Mouse (Mus musculus) cerebral cortex, adult 2 months (tissue): ENCODE results near the gene Ptprm.

Source experiments
- WGBS: fragments of 180-500 bp; shearing (Covaris S2); methylation state at CpG from one replicate; pipeline ENCODE4 v1.1.7; 2018; 5-methylcytosine and 5-hydroxymethylcytosine counted together

The Ptprm gene

DNA sequence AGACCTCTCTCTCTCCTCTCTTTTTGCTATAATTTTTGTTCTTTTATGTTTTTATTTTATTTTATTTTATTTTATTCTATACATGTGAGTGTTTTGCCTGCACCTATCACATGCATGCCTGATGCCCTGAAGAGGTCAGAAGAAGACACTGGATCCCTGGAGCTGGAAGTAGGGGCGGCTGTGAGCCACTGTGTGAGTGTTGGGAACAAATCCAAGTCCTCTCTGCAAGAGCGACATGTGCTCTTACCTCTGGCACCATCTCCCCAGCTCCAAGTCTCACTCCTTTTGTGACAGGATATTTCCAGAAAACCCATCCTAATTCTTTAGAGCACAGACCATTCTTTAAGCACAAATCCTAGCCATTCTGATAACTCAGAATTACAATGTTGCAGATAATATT is 372.6 kb downstream of the Ptprm start:
- 57% methylated on average over 2 of the region's 2 CpGs for WGBS

DNA sequence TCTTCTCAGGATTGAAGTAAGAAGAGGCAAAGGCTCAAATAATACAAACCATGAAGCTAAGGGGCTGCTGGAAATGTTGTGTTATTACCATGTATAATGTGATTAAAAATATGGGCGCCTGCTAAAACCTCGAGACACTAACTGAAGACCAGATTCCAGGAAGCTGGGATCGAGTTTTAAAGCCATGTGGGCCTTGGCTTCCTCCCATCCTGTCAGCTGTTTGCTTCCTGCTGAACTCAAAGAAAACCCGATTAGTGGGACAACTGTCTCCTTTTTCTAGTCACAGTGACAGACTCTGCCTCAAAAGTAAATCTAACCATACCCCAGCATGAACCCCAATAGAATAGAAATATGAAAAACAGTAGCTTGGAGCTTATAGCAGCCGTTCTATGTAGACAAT is 374.3 kb downstream of the Ptprm start:
- WGBS: 66% methylated on average over 5 of the region's 5 CpGs

- 91% methylated on average over 5 of the region's 5 CpGs for WGBS
These were observed 377.8 kb downstream of the Ptprm start for GRCm38 (mm10) chr17:66976490-66976889.

DNA sequence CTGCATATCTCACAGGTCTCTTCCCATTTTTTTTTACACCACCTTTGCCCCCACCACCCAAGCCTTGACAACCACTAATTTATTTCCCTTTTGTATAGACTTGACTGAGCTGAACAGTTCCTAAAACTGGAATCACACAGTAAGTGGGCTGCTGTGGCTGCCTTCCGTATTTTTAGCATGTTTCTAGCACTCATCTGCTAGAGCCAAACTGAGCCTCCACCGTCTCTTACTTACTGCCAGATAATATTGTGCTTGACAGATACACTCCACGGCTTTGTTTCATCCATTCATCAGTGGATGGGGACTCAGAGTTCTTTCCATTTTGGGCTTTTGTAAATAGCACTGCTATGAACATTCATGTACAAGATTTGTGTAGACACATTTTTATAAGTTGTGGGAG is 381.3 kb downstream of the Ptprm start:
- WGBS: 32% methylated on average over 3 of the region's 3 CpGs

DNA sequence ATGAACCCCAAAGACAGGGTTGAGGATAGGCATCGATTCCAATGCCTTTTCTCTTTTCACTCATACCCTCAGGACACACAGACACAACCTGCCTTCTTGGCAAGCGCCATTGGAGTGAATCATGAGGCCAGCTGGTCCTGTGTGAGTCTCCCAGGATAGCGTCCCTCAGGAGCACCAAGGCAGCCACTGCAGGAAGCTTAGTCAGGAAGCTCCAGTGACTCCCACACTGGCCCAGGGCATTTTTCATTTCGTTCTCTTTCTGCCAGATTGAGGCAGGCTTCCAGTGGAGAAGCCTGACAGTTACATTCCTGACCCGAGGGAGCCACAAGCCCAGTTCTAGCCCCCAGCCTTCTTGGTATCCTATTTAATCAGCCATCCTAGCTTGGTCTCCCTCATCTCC is 393.3 kb downstream of the Ptprm start:
- WGBS: 57% methylated on average over 5 of the region's 5 CpGs

GRCm38 (mm10) chr17:66960557-66960956 is 393.7 kb downstream of the Ptprm start:
- 84% methylated on average over 6 of the region's 6 CpGs for WGBS

- 100% methylated on average over 2 of the region's 2 CpGs for WGBS
These were observed 394.4 kb downstream of the Ptprm start for GRCm38 (mm10) chr17:66959815-66960214.

- WGBS: 91% methylated on average over 2 of the region's 2 CpGs
These were observed 395.5 kb downstream of the Ptprm start for GRCm38 (mm10) chr17:66958766-66959165.

GRCm38 (mm10) chr17:66944498-66944897 is 409.8 kb downstream of the Ptprm start:
- 58% methylated on average over 4 of the region's 4 CpGs for WGBS

DNA sequence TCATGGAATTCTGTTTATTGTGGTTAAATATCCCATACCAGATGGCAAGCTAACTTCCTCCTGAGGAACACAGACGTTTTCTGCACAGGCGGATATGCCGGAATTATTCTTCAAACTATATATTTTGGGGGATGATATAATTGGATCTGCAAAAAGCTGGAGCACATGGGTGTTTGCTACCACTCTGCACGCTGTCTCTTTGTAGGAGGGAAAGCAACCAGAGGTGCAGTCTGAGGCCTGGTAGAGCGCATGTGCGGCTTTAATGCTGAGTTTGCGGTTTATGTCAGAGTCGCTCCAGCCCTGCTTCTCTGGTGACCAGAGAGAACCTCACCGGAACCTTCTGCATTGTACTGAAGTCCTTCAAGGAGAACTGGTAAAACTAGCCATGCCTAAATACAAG is 410.7 kb downstream of the Ptprm start:
- WGBS: 51% methylated on average over 9 of the region's 9 CpGs

DNA sequence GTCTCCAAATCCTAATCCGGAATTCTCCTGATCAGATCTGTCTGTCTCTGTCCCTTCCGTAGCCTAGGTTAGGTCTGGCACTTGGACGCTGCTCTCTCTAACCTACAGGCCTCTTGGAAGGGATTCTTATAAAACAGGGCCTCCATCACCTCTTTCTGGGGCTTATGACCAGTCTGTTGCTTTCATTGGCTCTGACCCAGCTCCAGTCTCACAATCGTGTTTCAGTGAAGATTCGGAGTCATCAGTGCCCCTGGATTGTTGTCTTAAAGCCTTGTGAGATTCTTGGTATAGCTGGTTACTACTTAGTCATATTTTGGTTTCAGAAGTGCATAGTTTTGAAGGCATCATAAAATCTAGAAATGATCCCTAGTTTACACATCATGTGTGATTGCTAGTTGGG is 428.6 kb downstream of the Ptprm start:
- WGBS: 88% methylated on average over 5 of the region's 5 CpGs

GRCm38 (mm10) chr17:66914696-66915095 is 439.6 kb downstream of the Ptprm start:
- whole genome bisulfite sequencing: 76% methylated on average over 6 of the region's 6 CpGs

DNA sequence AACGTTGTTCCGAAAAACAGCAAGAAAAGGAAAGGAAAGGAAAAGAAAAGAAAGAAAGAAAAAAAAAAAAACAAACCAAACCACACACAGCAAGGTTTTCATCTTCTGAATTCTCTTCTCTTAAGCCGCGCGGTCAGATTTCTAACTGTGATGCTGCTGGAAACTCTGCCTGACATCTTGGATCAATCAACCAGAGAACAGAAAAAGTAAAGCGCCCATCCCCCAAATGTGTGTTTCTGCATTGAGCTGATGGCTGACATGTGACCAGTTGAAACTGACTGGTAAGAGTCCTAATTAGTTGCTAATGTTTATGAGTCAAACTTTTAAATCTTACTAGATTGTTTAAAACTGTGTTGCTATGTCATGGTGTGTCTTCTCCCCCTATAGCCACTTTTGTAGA is 441.7 kb downstream of the Ptprm start:
- WGBS: 91% methylated on average over 6 of the region's 6 CpGs

- 93% methylated on average over 11 of the region's 11 CpGs for WGBS
These were observed 442.1 kb downstream of the Ptprm start for GRCm38 (mm10) chr17:66912120-66912519.

GRCm38 (mm10) chr17:66909901-66910300 is 444.4 kb downstream of the Ptprm start:
- WGBS: 81% methylated on average over 4 of the region's 4 CpGs

DNA sequence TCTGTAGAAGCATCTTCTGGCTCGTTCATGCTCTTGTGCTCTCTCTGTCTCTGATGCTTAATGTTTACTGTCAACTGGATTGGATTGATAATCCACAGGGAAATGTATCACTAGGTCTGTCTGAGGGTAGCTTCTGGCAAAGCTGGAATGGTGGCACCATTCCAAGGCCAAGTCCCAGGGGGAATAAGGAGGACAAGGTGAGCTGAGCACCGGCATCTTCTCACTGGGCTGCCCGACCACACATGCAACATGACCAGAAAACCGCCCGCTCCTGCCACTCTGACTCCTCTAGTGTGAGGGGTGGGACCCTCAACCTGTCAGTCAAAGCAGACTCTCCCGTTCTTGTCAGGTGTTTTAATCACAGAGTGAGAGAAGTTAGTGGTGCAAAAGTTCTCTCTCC is 445.3 kb downstream of the Ptprm start:
- 93% methylated on average over 6 of the region's 6 CpGs for WGBS

DNA sequence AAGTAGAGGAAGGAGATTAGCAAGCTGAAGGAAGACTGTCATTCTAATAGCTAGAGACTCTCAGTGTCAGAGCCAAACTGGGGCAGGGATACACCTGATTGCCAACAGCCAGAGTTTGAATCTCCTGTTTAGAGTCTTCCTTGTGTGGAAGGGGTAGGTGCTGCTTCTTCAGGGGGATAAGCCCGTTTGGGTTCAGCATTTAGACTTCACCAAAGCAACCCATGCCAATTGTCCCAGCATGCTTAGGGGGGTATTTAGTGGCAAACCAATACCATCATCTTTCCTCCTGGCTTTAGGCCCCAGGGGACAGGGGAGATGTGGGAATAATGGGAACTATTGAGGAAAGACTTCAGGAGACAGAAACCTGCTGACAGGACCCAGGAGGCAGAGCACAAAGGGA is 460.1 kb downstream of the Ptprm start:
- 81% methylated on average over 1 of the region's 1 CpGs for WGBS

DNA sequence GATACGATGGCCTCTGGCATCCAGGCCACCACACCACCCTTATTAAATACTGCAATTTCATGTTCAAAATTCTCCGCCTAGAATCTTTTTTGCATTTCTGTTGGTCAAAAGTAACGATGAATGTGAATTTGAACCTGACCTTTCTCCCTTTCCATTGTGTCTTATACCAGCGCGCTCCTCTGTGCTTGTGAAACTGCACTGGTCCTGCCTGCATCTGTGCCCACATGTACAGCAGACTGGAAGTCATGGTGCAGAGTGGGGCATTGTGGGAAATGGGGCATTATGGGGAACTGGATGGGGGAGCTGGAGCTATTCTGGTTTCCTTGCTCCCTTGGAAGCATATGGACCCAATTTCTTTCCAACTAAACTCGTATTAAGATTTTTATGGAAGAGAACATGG is 462.3 kb downstream of the Ptprm start:
- 94% methylated on average over 6 of the region's 6 CpGs for WGBS

GRCm38 (mm10) chr17:66891067-66891862 is 463.0 kb downstream of the Ptprm start:
- 69% methylated on average over 13 of the region's 13 CpGs for WGBS

DNA sequence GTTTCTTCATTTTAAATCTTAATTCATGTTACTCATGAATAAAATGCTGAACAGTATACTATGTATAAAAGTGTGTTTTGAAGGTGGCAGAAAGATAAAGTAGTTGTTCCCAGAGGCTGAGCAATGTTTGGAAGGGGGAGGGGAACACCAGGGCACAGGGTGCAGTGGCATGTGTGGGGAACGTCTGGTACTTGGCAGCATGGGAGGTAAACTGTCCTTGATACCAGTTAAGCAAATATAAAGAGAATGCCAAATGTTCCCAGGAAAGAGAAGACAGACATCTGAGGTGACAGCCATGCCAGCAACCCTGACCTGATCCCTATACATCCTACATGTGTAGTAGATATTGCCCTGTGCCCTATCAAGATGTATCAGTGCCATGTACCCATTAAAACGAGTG is 472.0 kb downstream of the Ptprm start:
- 78% methylated on average over 2 of the region's 2 CpGs for WGBS

GRCm38 (mm10) chr17:66880969-66881701 is 473.1 kb downstream of the Ptprm start:
- whole genome bisulfite sequencing: 94% methylated on average over 9 of the region's 9 CpGs

- 88% methylated on average over 2 of the region's 2 CpGs for WGBS
These were observed 475.1 kb downstream of the Ptprm start for GRCm38 (mm10) chr17:66879151-66879550.

GRCm38 (mm10) chr17:66877582-66877981 is 476.7 kb downstream of the Ptprm start:
- WGBS: 78% methylated on average over 6 of the region's 6 CpGs
